Mouse (Mus musculus): ENCODE results near the gene Prdm16.
A peak's percentile ranks its signal among the peaks of the same experiment; 100 is the strongest.

The Prdm16 gene

DNA sequence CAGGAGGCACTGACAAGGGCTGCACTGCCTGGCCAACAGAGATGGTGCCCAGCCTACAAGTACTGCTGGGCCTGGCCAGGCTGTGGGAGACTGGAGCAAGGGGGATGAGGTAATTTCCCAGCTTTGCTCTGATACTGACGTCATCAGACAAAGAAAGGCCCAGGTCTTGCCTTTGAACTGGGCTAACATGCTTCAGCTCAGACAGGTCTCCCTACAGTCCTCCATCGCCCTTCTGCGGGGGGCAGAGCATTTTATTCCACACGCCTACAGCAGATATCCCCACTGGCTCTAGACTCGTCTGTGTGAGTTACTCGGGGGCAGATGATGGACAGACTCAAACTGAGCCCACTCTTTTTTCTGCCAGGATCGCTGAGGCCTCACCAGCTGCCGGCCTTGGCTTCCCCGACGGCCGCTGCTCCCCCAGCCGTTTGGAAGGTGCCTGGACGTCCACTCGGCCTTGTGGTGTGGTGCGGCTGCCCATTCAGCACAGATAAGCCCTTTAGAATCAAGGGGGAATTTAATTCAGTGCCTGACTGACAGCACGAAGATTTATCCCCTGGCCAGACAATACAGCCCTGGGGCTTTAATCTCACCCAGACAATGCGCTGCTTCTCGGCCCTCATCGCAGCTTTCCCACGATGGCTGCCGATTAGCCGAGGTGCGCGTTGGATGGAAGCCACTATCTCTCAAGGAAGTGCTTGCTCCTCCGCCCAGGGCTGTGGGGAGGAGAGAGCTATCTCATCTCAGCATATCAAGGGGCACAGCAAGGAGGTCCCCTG is 32.8 kb downstream of the Prdm16 start:
- DNase-seq (ENCODE audit: low read depth, low spot score), result no peak

DNA sequence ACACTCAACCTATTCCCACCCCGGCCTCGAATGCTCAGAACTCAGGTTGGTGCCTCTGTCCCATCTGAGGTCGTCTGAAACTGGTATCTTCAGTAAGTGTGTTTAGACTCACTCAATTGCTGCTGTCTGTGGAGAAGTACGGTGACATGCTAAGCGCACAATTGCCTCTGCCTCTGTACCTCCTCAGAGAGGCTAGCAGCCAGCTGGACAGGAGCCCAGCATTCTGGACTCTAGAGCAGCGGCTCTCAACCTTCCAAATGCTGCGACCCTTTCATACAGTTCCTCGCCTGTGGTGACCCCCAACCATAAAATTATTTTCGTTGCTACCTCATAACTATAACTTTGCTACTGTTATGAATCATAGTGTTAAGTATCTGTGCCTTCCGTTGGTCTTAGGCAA is 34.3 kb downstream of the Prdm16 start:
- no peak for DNase-seq (ENCODE audit: low read depth, low spot score)

DNA sequence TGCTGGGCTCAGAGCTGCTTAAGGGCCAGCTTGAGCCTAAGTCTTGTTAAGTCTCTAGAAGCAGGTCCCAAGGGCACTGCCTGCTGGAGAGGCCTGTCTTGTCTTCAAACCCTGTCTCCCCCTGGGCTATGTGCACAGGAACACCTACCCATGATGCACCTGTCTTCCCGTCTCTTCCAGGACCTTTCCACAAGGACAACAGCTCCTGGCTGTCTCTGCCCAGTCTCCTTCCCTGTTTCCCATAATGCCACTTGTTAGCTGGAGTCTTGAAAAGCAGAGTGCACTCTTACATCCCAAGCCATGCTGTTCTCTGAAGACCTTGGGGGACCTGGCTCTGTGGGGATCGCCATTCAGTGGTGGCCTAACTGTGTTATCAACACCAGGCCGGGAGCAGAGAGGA is 35.7 kb downstream of the Prdm16 start:
- DNase-seq (ENCODE audit: low read depth, low spot score), result peak; percentile 77

DNA sequence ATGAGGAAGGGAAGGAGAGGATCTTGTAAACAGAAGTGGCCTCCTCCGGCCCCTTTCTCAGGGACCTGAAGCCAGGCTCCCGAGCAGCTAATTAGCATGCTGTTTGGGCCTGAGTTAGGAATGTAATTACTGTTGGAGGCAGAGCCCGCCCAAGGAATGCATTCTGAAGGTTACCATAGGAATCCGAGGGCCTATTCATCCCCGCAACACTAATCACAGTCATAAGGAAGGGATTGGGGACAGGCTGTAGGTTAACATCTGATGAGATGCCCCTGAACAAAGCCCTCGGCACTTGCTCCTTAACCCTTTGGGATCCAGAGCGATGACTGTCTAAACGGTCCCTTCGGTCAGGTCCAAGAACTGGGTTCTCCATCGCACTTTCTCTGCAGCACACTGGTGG is 36.7 kb downstream of the Prdm16 start:
- DNase-seq (ENCODE audit: low read depth, low spot score), result peak; percentile 64

DNA sequence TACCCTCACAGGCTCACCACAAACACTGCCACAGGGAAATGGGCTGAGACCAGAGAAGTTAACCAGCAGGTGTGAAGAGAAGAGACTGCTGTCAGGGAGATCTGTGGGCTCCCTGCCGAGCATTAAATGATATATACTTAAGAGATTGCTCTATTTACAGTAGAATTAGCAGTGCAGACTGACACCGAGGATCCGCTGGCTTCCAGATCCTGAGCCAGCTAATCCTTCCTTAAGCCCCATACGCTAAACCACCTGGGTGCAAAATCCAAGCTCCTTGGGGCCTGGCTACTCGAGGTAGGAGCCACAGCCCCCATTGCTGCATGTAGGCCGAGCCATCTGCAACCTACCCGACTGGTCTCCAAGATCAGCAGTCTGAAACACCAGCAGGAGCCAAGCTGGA is 38.3 kb downstream of the Prdm16 start:
- DNase-seq (ENCODE audit: low read depth, low spot score), result no peak

DNA sequence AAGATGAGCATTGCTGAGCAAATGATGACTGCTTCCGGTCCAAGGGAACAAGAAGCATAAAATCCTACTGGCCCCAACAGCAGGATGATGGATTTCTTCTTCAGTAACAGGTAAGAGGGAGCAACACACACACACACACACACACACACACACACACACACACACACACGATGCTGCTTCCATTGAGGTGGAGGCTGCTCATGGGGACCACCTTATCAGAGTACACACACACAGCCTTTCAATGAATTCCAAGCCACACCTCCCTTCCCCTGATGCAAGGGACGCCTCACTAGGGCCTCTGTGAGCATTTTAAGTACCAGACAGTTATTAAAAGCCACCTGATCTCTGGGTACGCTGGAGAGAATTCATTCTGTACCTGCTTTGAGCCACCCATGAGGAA is 39.9 kb downstream of the Prdm16 start:
- DNase-seq (ENCODE audit: low read depth, low spot score), result no peak

DNA sequence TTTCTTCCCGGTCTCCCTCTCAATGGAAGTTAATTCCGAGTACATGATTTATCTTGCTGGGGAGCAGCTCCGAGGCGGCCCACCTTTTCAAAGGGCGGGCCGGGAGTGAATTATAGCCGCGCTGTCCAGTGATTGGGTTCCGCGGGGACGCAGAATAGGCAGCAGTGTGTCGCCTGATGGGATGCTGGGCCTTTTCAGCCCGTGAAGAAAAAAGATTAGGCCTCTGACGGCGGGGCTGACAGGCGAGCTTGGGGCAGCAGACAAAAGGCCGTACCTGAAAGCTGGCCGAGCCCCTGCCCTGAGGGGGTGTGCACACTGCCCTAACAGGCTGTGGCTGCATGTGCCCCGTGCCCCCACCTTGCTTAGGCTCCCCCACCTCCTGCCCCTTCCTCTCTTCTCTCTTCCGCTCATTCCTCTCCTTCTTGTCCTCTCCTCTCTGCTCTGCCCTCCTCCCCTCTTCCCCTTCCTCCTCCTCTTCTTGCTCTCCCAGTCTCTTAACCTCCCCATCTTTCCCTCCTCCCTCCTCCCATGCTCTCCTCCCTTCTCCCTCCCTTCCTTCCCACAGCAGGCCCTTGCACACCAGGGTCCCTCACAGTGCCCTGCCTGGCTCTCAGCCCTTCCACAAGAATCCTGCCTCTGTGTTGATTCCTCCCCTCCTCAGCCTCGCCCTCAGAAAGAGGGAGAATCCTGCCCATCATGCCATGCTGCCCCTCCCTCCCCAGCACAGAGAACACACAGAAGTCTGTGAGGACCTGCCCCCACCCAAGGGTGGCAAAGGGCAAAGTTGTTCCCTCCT is 41.7 kb downstream of the Prdm16 start:
- DNase-seq (ENCODE audit: low read depth, low spot score), result no peak

DNA sequence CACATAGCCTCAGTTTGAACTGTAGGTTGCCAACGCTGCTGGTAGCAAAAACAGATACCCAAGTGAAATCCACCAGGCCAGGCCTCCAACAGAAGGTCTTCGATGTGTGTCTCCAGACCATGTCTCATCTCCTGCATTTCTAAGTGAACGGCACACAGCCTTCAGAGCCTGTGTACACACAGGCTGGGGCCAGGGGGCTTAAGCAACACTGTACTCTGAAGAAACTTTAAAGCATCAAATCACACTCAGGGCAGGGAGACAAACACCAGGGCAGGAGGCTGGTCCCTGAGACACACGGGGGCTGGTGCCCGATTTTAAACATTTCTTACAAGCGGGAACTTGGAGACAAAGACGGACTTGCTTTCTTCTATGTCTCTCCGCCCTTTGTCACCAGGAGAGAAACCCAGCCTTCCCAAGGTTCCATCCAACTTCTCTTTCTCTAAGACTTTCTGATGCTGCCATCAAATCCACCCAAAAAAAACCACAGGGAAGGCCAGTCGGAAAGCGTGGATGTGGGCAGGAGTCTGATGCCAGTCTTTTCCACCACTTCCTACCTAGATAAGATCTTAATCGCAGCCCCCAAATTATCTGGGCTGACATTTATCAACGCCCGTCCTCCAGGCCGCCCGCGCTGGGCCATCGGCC is 42.4 kb downstream of the Prdm16 start:
- DNase-seq (ENCODE audit: low read depth, low spot score), result no peak

DNA sequence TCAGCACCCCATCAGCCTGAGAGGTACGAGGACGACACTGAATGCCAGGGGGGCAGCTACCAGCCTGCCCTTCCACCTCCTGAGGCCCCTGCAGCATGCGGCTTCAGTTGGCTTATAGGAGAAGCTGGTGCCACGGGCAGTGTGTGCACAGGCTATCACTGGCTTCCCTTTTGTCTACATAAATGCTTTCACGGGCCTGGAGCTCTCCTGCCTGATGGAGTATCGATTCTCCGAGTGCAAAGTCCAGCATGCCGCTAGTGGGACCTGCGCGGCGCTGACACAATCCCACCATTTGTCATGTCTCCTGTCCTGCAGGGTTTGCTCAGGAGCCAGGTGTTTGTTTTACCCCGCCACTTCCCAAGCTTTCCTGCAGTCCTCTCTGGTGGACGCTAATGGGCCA is 44.1 kb downstream of the Prdm16 start:
- DNase-seq (ENCODE audit: low read depth, low spot score), result no peak

DNA sequence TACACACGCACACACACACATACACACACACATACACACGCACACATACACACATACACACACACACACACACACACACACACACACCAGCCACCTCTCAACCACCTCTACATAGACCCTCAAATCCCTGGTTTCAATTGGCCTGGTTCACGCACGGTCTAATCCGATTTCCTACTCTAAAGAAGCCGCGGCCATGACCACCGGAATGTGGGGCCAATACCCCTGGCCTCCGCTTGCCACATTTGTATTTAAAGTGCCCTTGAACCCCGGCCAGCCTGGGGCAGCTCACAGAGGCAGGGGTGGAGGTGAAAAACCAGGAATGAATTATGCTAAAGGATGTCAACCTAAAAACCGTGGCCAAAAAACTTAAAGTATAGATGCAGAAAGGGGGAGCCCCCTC is 45.8 kb downstream of the Prdm16 start:
- no peak for DNase-seq (ENCODE audit: low read depth, low spot score)

DNA sequence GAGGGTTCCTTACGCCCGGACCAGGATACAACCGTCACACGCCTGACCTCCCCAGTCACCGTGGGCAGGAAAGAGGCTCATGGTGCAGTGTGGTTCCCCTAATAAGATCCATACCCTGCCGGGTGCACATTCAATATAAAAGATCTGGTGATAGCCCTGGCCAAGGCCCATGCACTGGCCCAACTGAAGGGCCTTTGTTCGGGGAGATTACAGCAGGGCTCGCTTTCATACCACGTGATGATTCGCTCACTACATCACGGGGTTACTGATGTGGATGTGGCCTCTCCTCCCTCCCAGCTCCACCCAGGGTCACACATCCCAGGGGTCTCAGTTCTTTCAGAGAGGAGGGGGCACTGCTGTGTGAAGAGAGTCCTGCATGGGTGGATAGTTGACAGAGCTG is 50.3 kb downstream of the Prdm16 start:
- DNase-seq (ENCODE audit: low read depth, low spot score), result no peak

DNA sequence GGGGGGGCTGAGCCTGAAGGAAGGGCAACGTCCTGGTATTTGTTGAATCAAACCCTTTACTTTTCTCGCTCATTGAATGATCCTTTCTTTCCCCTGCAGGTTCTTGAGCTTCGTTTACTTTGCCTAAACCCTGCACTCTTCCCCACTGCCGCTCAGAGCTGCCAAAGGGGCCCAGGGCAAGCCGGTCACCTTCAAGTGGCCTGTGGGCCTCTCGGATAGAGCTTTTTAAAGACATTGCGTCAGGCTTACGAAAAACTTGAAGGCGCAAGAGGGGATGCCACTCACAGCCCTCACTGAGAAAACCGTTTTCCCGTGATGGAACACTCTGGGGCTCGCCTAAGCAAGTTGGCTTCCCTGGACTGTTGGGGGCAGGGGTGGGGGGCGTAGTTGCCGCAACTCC is 50.9 kb downstream of the Prdm16 start:
- no peak for DNase-seq (ENCODE audit: low read depth, low spot score)

DNA sequence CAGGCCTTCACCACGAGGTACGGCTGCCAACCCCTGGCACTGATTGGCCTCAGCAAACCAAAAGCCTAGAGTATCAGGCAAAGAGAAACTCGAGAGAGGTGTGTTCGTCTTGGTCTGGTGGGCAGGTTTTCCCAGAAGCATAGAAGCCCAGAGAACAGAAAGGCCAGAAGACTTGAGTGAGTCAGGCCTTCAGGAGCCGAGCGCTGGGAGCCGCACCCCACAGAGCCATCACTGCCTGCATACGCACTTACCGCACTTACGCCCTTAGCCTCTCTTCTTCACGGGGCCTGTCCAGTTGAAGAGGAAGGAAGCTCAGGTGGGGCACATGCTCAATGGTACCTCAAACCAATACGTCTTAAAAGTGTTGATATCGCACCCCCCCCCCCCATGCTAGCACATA is 53.0 kb downstream of the Prdm16 start:
- DNase-seq (ENCODE audit: low read depth, low spot score), result no peak

DNA sequence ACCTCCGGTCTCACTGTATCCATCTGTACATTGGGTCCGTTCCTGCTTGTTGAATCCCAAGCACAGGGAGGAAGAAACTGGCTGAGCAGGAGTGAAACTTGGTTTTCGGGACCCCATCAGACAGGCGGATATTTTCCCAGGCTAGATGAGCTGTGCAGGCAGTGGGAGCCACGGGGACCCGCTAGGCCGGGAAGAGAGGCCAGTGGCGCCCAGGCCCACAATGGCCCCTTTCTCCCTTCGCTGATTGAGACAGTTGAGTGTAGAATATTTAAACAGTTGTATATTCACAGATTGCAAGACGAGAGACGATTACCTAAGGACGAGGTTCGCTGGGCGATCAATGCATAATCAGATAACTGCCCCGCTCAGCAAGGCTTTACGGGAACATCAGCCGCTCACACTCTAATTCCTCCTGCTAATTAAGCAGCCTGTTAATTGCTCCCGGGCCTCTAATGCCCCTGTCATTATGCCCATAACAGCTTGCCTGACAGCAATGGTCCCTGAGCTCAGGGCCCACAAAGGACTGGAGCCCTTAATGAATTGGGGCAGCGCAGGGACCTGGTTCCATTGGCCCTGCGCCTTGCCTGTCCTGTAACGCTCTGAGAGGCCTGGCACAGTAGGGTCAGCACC is 54.0 kb downstream of the Prdm16 start:
- DNase-seq (ENCODE audit: low read depth, low spot score), result no peak

DNA sequence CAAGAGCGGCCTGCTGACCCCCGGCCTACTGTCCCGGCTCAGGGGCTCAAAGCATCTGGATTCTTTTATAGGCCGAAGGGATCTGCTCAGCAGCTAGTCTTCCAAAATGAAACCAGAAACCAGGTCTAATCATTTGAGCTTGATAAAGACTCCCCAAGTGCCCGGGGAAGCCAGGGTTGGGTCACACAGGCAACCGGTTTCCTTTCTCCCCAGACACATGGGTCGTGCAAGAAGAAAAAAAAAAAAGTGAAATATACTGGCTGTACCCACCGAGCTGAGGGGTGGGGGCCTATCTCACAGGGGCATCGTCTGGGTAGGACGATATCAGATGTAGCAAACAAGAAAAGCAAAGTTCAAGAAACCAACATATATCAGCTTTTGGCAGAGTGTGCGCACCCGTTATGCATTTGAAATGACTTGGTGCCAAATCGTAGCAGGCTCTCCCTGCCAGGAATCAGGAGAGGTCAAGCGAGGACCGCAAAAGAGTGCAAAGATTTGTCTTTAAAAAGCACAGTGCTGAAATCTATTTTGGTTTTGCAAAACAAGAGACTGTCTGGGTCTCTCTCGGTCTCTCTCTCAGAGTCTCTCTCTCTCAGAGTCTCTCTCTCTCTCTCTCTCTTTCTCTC is 55.3 kb downstream of the Prdm16 start:
- no peak for DNase-seq (ENCODE audit: low read depth, low spot score)

DNA sequence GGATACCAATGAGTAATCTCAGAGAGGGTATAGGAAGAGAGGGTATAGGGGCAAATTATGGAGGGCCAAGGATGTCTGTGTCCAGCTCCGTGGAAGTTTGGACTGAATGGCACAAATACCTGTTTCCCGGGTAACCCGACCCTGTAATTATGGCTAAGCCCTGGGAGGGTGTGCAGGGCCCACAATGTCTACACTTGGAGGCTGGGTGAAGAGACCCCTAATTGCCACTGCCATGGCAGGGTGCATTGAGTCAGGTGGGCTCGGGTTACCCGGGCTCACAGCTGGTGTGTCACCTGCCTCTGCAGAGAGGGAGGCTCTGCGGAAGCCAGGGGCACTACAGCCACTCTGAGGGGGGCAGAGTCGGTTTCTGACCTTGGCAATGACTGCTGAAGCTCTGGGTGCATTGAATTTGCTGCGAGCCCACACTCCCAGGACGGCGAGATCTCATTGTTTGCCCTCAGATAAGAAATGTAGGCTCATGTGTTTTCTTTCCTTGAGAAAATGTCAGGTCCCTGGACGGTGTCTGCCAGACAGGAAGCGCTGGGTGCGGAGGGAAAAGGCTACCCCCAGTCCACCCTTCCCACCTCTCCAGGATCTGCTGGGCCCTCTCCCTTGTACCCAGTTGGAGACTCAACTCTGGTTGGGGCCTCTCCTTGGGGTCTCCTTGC is 62.3 kb downstream of the Prdm16 start:
- DNase-seq (ENCODE audit: low read depth, low spot score), result no peak

DNA sequence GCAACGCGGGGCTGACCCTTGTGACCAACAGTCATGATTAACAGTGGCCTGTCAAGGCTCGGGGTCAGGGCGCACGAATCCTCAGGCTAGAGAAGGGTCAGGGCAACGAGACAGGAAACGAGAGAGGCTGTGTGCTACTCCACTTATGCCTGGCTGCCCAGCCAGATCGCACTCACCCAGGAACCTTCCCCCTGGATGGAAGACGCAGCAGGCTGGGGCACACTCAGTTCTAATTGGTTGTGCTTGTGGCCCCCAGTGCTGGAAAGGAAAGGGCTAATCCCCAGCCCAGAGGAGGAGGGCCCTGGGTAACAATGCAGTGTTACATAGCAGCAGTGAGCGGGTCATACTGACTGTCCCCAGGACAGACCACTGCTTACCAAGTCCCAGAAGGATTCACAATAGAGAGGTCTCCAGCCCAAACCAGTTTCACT is 66.2 kb downstream of the Prdm16 start:
- DNase-seq (ENCODE audit: low read depth, low spot score), result no peak

DNA sequence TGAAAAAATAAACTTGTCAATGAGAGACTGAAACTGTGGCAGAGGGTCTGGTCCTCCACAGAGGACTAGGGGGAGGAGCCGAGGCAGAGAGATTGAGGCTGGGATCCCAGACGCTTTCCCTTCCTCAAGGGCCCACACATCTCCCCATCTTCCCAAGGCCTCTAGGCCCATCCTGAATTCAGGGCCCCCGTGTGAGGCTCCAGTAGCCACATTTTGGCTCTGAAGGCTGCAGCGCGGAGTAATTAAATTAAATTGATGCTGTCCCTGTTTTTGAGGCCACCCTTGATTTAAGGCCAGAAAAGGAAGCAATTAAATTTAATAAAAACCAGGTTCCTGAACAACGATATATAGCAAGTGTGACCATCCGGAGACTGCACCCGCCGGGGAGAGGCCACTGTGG is 66.8 kb downstream of the Prdm16 start:
- no peak for DNase-seq (ENCODE audit: low read depth, low spot score)

DNA sequence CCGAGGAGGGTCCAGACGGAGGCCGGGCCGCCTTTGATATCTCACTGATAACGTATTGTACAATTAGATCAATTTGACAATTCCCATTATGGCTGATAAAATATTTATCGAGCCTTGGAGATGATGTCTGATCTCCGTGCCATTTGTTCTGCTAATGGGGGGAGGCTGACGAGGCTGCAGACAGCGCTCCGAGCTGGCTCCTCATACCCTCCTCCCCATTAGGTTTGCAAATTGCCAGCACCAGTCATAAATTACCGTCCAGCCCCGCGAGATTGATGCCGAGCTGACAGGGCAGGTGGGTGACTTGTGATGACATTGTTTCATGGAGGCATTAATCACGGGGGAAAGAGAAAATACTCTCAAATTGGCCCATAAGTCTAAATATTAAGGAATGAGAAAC is 67.9 kb downstream of the Prdm16 start:
- DNase-seq (ENCODE audit: low read depth, low spot score), result no peak

DNA sequence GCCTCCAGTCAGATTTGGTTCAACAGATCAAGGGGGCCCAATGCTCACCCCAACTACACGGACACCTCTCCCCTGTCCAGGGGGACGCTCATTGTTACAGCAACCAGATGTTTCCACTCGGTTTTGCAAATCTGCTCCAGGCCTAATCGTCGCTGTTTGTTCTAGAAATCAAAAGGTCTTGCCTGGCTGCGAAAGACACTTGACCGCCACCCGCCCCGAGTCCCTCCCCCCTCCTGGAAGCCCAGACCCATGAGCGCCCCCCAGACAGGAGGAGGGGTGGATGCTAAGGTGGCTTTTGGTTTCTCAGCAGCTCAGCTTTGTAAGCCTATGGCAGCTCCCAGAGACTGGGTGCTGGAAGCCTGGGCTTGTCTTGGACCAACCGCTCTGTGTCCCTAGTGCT is 68.7 kb downstream of the Prdm16 start:
- DNase-seq (ENCODE audit: low read depth, low spot score), result no peak

DNA sequence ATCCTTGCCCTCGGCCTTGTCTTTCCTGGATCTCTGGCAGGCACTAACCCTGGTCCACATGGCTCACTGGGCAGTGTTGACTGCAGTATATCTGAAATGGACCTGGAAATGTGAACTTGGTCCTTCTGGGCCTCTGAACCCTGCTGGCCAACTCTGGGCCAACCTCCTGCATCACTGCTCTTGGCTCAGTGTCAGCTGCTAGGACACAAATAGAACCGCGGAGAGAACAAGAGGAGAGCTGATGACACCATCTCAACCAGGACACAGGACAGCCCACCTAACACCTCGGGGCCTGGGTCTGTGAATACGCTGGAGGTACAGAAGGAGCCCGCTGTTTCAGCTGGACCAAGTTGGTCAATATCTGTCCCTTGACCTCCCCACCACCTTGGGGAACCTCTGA is 73.5 kb downstream of the Prdm16 start:
- no peak for DNase-seq (ENCODE audit: low read depth, low spot score)
